Mouse (Mus musculus) liver, embryonic 14 days (tissue): Measurements from ENCODE around the gene Krtap11-1. TPM values are rescaled to one million over a fixed set of nuclear protein-coding genes. Genes with fewer than 3 reads are reported as not detected.

ENCODE experiments used
- polyA plus RNA-seq: library from polyadenylated mRNA; depleted of rRNA; stranded (reverse); fragments of >200 nt; gene quantifications from 2 replicates; pipeline ENCODE4 v1.2.3, GENCODE M21; 2012; rRNA removed

Krtap11-1 gene
- polyA plus RNA-seq: not detected in 2 replicates

DNA sequence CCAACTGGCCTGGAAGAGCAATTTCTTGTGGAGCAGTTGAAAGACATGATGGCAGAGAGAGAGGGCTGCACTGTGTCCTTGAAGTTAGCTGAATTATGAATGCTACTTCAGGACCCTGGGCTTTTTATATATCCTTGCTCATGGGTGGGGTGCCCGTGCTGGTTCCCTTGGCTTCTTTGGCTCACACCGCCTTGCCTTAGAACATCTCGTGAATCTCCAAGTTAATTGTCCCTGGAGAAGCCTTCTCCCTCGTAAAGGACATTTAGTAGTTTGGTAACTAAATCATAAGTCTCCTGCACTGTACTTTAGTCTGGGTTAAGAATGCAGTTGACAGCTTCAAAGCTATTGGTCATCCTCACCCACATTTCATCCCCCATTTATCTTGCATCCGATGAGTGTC lies at the start of gene Krtap11-1:
Gene Krtap11-1 (minus strand): TSS at position 101 of the 400 bp plus-strand sequence.

Other genes with a start within 250 kb of the Krtap11-1 start
- not detected in 2 replicates for gene Krtap21-1, start 167.3 kb downstream of the Krtap11-1 start, polyA plus RNA-seq
- gene Krtap6-2, start 151.1 kb downstream of the Krtap11-1 start, polyA plus RNA-seq: not detected in 2 replicates
- not detected in 2 replicates for gene Krtap8-1, start 83.2 kb downstream of the Krtap11-1 start, polyA plus RNA-seq
- not detected in 2 replicates for gene Krtap7-1, start 62.9 kb downstream of the Krtap11-1 start, polyA plus RNA-seq